Mouse (Mus musculus): ENCODE measurements around the gene Kdm4a. TPM values are rescaled to one million over a fixed set of nuclear protein-coding genes. Genes with fewer than 3 reads are reported as not detected.

Gene Kdm4a
- total and polyA plus RNA-seq, 3 experiments, result 36.9 to 58.8 (median 43.6) TPM

- TF ChIP-seq RAD21 (IDR thresholded peaks at IDR 0.05; ENCODE audit: low read depth, low read length), result no peak
These were observed 39.6 kb upstream of the Kdm4a start (continued) for GRCm38 (mm10) chr4:118219487-118219886.

DNA sequence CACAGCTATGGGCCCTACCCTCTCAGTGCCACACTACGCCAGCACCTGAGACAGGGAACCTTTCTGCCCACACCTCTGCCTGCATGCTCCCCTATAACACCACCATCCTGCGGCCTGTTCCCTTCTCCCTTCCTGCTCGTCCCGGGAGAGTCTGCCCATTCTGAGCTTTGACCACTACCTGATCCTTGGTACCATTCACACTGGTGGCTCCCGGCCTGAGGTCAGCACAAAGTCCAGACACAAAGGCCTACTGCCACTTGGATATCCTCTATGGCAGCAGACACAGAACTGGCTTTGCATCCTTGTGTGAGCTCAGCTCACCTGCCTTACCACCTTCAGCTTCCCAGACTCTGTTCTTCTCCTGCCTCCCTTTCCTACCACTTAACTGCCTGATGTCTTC is 38.7 kb upstream of the Kdm4a start:
- in situ Hi-C loops (cut with MboI; ENCODE audit: low pct_ligation_motif_present, low pct_unique_long_range_greater_than_20kb, low sequenced_read_pairs) (no loop called here), dilution Hi-C loops (cut with MboI; ENCODE audit: extremely low pct_ligation_motif_present, extremely low pct_unique_long_range_greater_than_20kb, low sequenced_read_pairs) (no loop called here)
- no peak overlapping the region for H3K4me3 ChIP-seq (replicated peaks in 1 of 3; ENCODE audit: low read depth in 2 of 3, low read length in 2 of 3, poor library complexity in 1 of 3)
- H3K9me3 ChIP-seq (replicated peaks; ENCODE audit: low read length), result no peaks in the 10 kb centered on the region
- no peak overlapping the region for H3K27ac ChIP-seq (ENCODE audit: insufficient read depth, low read depth)
- H3K4me1 ChIP-seq (ENCODE audit: control insufficient read depth in 1 of 2, insufficient read depth in 2 of 2), result no peaks in the 10 kb centered on the region
- no peak overlapping the region for H3K9ac ChIP-seq (ENCODE audit: insufficient read depth, low read depth)
- TF ChIP-seq POLR2AphosphoS2 (IDR thresholded peaks at IDR 0.05; ENCODE audit: low read depth, low read length) (no peak), PAX5 (IDR thresholded peaks at IDR 0.05; ENCODE audit: low read length) (no peak), ZMIZ1 (IDR thresholded peaks at IDR 0.05; ENCODE audit: low read depth, low read length) (no peak), TBP (conservative IDR thresholded peaks at IDR 0.05; ENCODE audit: low read depth, low read length) (no peak), E2F4 (IDR thresholded peaks at IDR 0.05; ENCODE audit: insufficient replicate concordance, low read depth, low read length) (no peak), SMC3 (IDR thresholded peaks at IDR 0.05; ENCODE audit: low read depth, low read length) (no peak), SIN3A (IDR thresholded peaks at IDR 0.05; ENCODE audit: low read length) (no peak), ZNF384 (IDR thresholded peaks at IDR 0.05; ENCODE audit: low read depth, low read length) (no peak), ZC3H11A (IDR thresholded peaks at IDR 0.05; ENCODE audit: low read depth, low read length) (no peak), TCF12 (IDR thresholded peaks at IDR 0.05; ENCODE audit: low read depth, low read length) (no peak), CTCF (conservative IDR thresholded peaks at IDR 0.05 in 1 of 2, IDR thresholded peaks at IDR 0.05 in 1 of 2; ENCODE audit: low read depth in 2 of 2, low read length in 2 of 2) (no peak), MYC (IDR thresholded peaks at IDR 0.05; ENCODE audit: low read depth, low read length) (no peak), JUND (conservative IDR thresholded peaks at IDR 0.05; ENCODE audit: low read depth, low read length) (no peak), RAD21 (IDR thresholded peaks at IDR 0.05; ENCODE audit: low read depth, low read length) (no peak), GABPA (IDR thresholded peaks at IDR 0.05; ENCODE audit: insufficient replicate concordance, low read depth, low read length) (no peak), KAT2A (IDR thresholded peaks at IDR 0.05; ENCODE audit: insufficient replicate concordance, low read length) (no peak), POLR2A (IDR thresholded peaks at IDR 0.05; ENCODE audit: low read depth, low read length) (no peak), BHLHE40 (IDR thresholded peaks at IDR 0.05; ENCODE audit: low read depth, low read length) (no peak)
- peaks cover 83% of the 10 kb centered on the region for H3K27me3 ChIP-seq (replicated peaks)
- H3K36me3 ChIP-seq (replicated peaks in 1 of 2; ENCODE audit: control insufficient read depth in 1 of 2, insufficient read depth in 1 of 2, low read length in 1 of 2), result no peaks in the 10 kb centered on the region
- no peak overlapping the region for H3K4me2 ChIP-seq (ENCODE audit: insufficient read depth, low read depth, poor library complexity, severe bottlenecking)
- H3K79me2 ChIP-seq (replicated peaks; ENCODE audit: control insufficient read depth, extremely low read depth, insufficient read depth, poor library complexity, severe bottlenecking), result no peaks in the 10 kb centered on the region
- no peak for DNase-seq (ENCODE audit: extremely low read depth)

DNA sequence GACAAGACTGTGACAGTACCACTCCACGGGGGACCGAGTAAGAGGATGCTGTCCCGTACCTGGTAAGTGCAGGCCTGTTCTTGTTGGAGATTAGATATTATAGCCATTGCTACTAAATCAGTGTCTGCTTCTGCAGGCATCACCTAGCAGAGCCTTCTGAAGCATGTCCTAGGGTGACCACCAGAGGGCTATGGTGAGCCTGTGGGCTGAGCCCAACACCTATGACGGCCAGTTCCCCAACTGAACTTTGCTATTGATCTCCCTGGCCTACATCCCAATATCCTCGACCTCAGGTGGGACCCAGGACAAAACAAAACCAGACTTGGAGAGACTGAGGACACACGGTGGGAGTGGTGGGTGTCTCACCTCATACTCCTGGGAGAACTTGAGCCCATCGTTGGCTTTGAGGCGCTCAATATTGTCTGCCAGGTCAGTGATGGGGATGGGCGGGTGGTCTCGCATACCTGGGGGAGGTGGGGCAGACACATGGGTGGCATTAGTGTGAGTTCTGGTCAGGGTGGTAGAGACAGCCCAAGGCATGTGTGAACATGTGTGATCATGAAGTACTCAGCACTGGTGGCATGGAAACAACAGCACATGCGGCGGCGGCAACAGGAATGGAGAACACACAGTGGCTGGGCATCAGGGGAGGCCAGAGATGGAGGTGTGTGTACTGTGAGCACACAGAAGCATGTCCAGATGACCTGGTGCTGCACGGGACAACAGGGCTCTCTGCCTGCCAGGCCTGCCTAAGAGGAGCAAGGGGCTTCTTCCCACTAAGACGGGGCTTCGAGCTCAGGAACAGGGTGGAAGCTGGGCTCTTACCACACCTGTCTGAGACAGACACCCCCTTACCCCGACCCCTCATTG is 37.1 kb upstream of the Kdm4a start:
- peaks cover 77% of the 10 kb centered on the region for H3K27me3 ChIP-seq (replicated peaks)
- H3K9me3 ChIP-seq (replicated peaks; ENCODE audit: low read length), result no peaks in the 10 kb centered on the region
- H3K4me3 ChIP-seq (replicated peaks in 1 of 3; ENCODE audit: low read depth in 2 of 3, low read length in 2 of 3, poor library complexity in 1 of 3), result no peak overlapping the region
- in situ Hi-C loops (cut with MboI; ENCODE audit: low pct_ligation_motif_present, low pct_unique_long_range_greater_than_20kb, low sequenced_read_pairs) (no loop called here), dilution Hi-C loops (cut with MboI; ENCODE audit: extremely low pct_ligation_motif_present, extremely low pct_unique_long_range_greater_than_20kb, low sequenced_read_pairs) (no loop called here)
- no peak overlapping the region for H3K27ac ChIP-seq (ENCODE audit: insufficient read depth, low read depth)
- H3K9ac ChIP-seq (ENCODE audit: insufficient read depth, low read depth), result no peak overlapping the region
- TF ChIP-seq SMC3 (IDR thresholded peaks at IDR 0.05; ENCODE audit: low read depth, low read length) (peak; percentile 88), RAD21 (IDR thresholded peaks at IDR 0.05; ENCODE audit: low read depth, low read length) (peak; percentile 67), CTCF (conservative IDR thresholded peaks at IDR 0.05 in 1 of 2, IDR thresholded peaks at IDR 0.05 in 1 of 2; ENCODE audit: low read depth in 2 of 2, low read length in 2 of 2) (peak; percentile 80 to 88), HCFC1 (IDR thresholded peaks at IDR 0.05; ENCODE audit: low read depth, low read length) (no peak), MEF2A (IDR thresholded peaks at IDR 0.05; ENCODE audit: borderline replicate concordance, low read depth, low read length) (no peak), TBP (conservative IDR thresholded peaks at IDR 0.05; ENCODE audit: low read depth, low read length) (no peak), MAX (IDR thresholded peaks at IDR 0.05; ENCODE audit: low read length) (no peak)
- no peaks in the 10 kb centered on the region for H3K79me2 ChIP-seq (replicated peaks; ENCODE audit: control insufficient read depth, extremely low read depth, insufficient read depth, poor library complexity, severe bottlenecking)
- no peaks in the 10 kb centered on the region for H3K36me3 ChIP-seq (replicated peaks in 1 of 2; ENCODE audit: control insufficient read depth in 1 of 2, insufficient read depth in 1 of 2, low read length in 1 of 2)
- DNase-seq (ENCODE audit: extremely low read depth), result peak; percentile 54
- H3K4me2 ChIP-seq (ENCODE audit: insufficient read depth, low read depth, poor library complexity, severe bottlenecking), result no peak overlapping the region
- peaks cover 3 to 12% of the 10 kb centered on the region in 2 experiments for H3K4me1 ChIP-seq (ENCODE audit: control insufficient read depth in 1 of 2, insufficient read depth in 2 of 2)
